Mouse (Mus musculus): ENCODE measurements at regions not wholly inside any gene's neighbourhood (a gene's known extent, or its start where the extent isn't known, plus 50 kb on each side); places are given as distances from the start of the nearest gene placed in this dataset.

DNA sequence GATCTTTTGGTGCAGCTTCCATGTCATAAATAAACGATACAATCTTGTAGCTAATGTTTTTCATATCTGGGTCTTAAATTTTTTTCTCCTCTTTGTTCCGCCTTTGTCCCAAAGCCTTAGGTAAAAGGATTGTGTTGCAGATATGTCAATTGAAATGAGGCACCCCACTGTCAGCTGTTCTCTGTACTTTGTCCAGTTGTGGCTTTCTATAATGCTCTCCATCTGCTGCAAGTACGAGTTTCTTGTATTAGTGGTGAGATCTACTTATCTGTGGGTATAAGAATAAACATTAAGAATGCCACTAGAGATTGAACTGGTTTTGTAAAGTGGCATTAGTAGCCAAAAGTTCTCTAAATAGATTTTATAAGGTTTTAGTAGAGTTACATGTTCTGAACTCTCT lies 282.3 kb downstream of the Slc6a15 start:
- TF ChIP-seq POLR2A (IDR thresholded peaks at IDR 0.05; ENCODE audit: insufficient read depth, low read depth, low read length), result no peak
- H3K9ac ChIP-seq (ENCODE audit: low read depth, low read length), result no peak overlapping the region
- H3K4me1 ChIP-seq (ENCODE audit: control insufficient read depth, insufficient read depth, low read length), result no peaks in the 10 kb centered on the region
- H3K79me2 ChIP-seq (replicated peaks; ENCODE audit: control insufficient read depth, insufficient read depth, low read length), result no peaks in the 10 kb centered on the region
- no peaks in the 10 kb centered on the region for H3K36me3 ChIP-seq (ENCODE audit: control insufficient read depth, insufficient read depth, low read length)
- H3K27ac ChIP-seq, result no peak overlapping the region
- 69% methylated on average over 3 of the region's 3 CpGs for WGBS
- DNase-seq, result no peak
- H3K4me3 ChIP-seq, result no peak overlapping the region
- intact Hi-C loops (cut with DNase I), result no loop called here
- no peaks in the 10 kb centered on the region for H3K27me3 ChIP-seq (ENCODE audit: control insufficient read depth, insufficient read depth, low read length)

GRCm38 (mm10) chr10:103673081-103673480 lies 305.5 kb downstream of the Slc6a15 start:
- Histone ChIP-seq H3K27me3 (ENCODE audit: control insufficient read depth, insufficient read depth, low read length) (no peaks in the 10 kb centered on the region), H3K4me3 (no peak overlapping the region), H3K4me1 (ENCODE audit: control insufficient read depth, insufficient read depth, low read length) (no peaks in the 10 kb centered on the region), H3K36me3 (ENCODE audit: control insufficient read depth, insufficient read depth, low read length) (no peaks in the 10 kb centered on the region), H3K27ac (no peak overlapping the region), H3K9ac (ENCODE audit: low read depth, low read length) (no peak overlapping the region), H3K79me2 (replicated peaks; ENCODE audit: control insufficient read depth, insufficient read depth, low read length) (no peaks in the 10 kb centered on the region)
- intact Hi-C loops (cut with DNase I), result no loop called here
- TF ChIP-seq EP300 (IDR thresholded peaks at IDR 0.05; ENCODE audit: insufficient read depth, low read depth, low read length), result no peak
- TF ChIP-seq CTCF (IDR thresholded peaks at IDR 0.05), result no peak
- TF ChIP-seq POLR2A (IDR thresholded peaks at IDR 0.05; ENCODE audit: insufficient read depth, low read depth, low read length), result no peak
- 69% methylated on average over 3 of the region's 3 CpGs for WGBS
- DNase-seq, result no peak

GRCm38 (mm10) chr10:103673765-103674164 lies 306.2 kb downstream of the Slc6a15 start:
- Histone ChIP-seq H3K79me2 (replicated peaks; ENCODE audit: control insufficient read depth, insufficient read depth, low read length) (no peaks in the 10 kb centered on the region), H3K27ac (no peak overlapping the region), H3K4me3 (no peak overlapping the region), H3K36me3 (ENCODE audit: control insufficient read depth, insufficient read depth, low read length) (no peaks in the 10 kb centered on the region), H3K9ac (ENCODE audit: low read depth, low read length) (no peak overlapping the region), H3K4me1 (ENCODE audit: control insufficient read depth, insufficient read depth, low read length) (no peaks in the 10 kb centered on the region), H3K27me3 (ENCODE audit: control insufficient read depth, insufficient read depth, low read length) (no peaks in the 10 kb centered on the region)
- no peak for DNase-seq
- WGBS, result 65% methylated on average over 3 of the region's 3 CpGs
- TF ChIP-seq CTCF (IDR thresholded peaks at IDR 0.05), result no peak
- no peak for TF ChIP-seq EP300 (IDR thresholded peaks at IDR 0.05; ENCODE audit: insufficient read depth, low read depth, low read length)
- TF ChIP-seq POLR2A (IDR thresholded peaks at IDR 0.05; ENCODE audit: insufficient read depth, low read depth, low read length), result no peak
- intact Hi-C loops (cut with DNase I), result no loop called here

DNA sequence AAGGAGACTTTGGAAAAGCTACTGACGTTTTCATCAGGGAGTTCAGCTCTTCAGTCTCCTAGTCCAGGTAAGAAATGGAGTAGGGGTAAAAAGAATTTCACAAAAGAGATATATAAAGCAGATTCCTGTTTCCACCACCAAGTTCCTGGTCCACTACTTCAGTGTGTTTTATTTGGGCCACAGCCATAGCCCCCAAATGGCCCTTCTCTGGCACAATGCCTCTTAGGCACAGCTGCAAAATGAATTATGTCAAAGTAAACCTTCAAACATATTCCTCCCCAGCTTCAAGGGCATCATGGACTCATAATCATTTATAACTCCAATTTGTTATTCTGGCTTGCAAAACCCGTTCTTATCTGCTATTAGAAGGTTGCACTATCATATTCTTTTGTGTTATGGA lies 325.1 kb downstream of the Slc6a15 start:
- H3K36me3 ChIP-seq (ENCODE audit: control insufficient read depth, insufficient read depth, low read length), result no peaks in the 10 kb centered on the region
- H3K4me3 ChIP-seq, result no peak overlapping the region
- intact Hi-C loops (cut with DNase I), result no loop called here
- no peak for DNase-seq
- H3K4me1 ChIP-seq (ENCODE audit: control insufficient read depth, insufficient read depth, low read length), result no peaks in the 10 kb centered on the region
- no peak for TF ChIP-seq CTCF (IDR thresholded peaks at IDR 0.05)
- TF ChIP-seq POLR2A (IDR thresholded peaks at IDR 0.05; ENCODE audit: insufficient read depth, low read depth, low read length), result no peak
- no peak overlapping the region for H3K9ac ChIP-seq (ENCODE audit: low read depth, low read length)
- no peak overlapping the region for H3K27ac ChIP-seq
- WGBS, result 23% methylated on average over 2 of the region's 2 CpGs
- no peaks in the 10 kb centered on the region for H3K79me2 ChIP-seq (replicated peaks; ENCODE audit: control insufficient read depth, insufficient read depth, low read length)
- no peaks in the 10 kb centered on the region for H3K27me3 ChIP-seq (ENCODE audit: control insufficient read depth, insufficient read depth, low read length)

- intact Hi-C loops (cut with DNase I), result no loop called here
- no peak for DNase-seq
- Histone ChIP-seq H3K27ac (no peak overlapping the region), H3K4me3 (no peak overlapping the region), H3K36me3 (ENCODE audit: control insufficient read depth, insufficient read depth, low read length) (no peaks in the 10 kb centered on the region), H3K27me3 (ENCODE audit: control insufficient read depth, insufficient read depth, low read length) (no peaks in the 10 kb centered on the region), H3K9ac (ENCODE audit: low read depth, low read length) (no peak overlapping the region), H3K4me1 (ENCODE audit: control insufficient read depth, insufficient read depth, low read length) (no peaks in the 10 kb centered on the region), H3K79me2 (replicated peaks; ENCODE audit: control insufficient read depth, insufficient read depth, low read length) (no peaks in the 10 kb centered on the region)
- no peak for TF ChIP-seq EP300 (IDR thresholded peaks at IDR 0.05; ENCODE audit: insufficient read depth, low read depth, low read length)
- no peak for TF ChIP-seq POLR2A (IDR thresholded peaks at IDR 0.05; ENCODE audit: insufficient read depth, low read depth, low read length)
- TF ChIP-seq CTCF (IDR thresholded peaks at IDR 0.05), result no peak
- WGBS, result 57% methylated on average over 3 of the region's 3 CpGs
Measured at GRCm38 (mm10) chr10:103715080-103715725, 347.6 kb downstream of the Slc6a15 start.

DNA sequence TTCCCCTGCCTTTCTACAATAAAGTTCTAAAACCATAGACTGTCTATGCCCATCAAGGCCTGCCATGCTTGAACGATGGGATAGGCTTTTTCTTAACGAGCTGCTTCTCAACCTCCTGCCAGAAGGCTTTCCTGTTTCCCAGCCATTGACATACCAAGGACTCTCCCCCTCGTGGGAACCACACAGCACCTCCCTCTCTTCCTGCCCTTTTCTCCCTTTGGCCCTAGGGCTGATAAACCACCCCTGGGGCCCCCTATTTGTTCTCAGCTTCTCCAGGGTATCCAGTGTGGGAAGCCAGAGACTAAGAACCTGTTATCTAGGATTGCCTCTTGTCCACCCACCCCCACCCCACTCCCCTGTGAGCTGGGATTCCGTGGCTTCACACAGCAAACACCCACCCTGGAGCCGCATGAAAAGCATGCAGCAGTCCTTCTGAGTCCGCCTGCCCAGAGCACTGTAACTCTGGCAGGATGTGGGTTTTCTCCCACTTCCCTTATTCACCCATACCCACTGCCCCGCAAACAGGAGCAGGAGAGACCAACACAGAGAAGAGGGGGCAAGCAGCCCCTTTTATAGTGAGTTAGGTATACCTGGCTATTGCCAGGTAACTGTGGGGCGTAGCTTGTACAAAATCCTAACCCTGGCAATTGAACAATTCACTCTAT lies 351.5 kb downstream of the Slc6a15 start:
- Histone ChIP-seq H3K27ac (no peak overlapping the region), H3K36me3 (ENCODE audit: control insufficient read depth, insufficient read depth, low read length) (no peaks in the 10 kb centered on the region), H3K27me3 (ENCODE audit: control insufficient read depth, insufficient read depth, low read length) (no peaks in the 10 kb centered on the region), H3K79me2 (replicated peaks; ENCODE audit: control insufficient read depth, insufficient read depth, low read length) (no peaks in the 10 kb centered on the region), H3K4me3 (no peak overlapping the region), H3K9ac (ENCODE audit: low read depth, low read length) (no peak overlapping the region), H3K4me1 (ENCODE audit: control insufficient read depth, insufficient read depth, low read length) (no peaks in the 10 kb centered on the region)
- no peak for DNase-seq
- TF ChIP-seq POLR2A (IDR thresholded peaks at IDR 0.05; ENCODE audit: insufficient read depth, low read depth, low read length) (no peak), CTCF (IDR thresholded peaks at IDR 0.05) (no peak), EP300 (IDR thresholded peaks at IDR 0.05; ENCODE audit: insufficient read depth, low read depth, low read length) (no peak)
- intact Hi-C loops (cut with DNase I), result no loop called here
- WGBS, result 29% methylated on average over 8 of the region's 8 CpGs

Measured in heart, adult 2 months (tissue).